ENCODE assay signal across 10 mouse cellular contexts in the genomic region with DNA sequence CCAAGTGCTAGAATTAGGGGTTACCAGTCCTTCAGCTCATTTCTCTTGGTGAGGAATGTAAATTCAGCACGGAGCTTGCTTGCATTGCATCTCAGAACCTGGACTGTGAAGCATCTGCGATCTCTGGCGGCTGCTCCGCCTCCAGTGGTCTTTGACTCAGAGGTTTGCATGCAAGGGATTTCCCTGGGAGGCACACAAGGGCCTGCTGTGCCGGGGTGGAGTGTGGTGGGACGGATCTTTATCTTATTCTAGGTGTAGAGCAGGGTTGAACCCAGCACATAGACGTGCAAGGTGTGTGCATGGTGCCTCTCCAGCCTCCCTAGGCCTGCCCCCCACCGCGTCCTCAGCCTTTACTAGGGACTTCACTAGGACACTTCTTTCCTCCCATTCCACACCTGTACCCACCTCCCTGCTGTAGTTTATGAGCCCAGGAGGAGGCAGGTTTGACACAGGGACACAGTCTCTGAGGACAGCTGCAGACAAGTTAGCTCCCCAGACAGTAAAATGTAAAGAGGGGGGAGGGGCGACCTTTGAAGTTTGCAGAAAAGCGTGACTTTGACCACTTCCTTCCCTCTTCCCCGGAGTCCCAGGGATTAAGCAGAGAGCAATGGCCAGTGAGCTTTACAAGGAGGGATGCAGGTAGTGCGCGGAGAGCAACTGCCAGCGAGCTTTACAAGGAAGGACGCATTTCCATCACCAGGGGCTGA. TPM values are rescaled to one million over a fixed set of nuclear protein-coding genes. Genes with fewer than 3 reads are reported as not detected.
A peak's percentile ranks its signal among the peaks of the same experiment; 100 is the strongest.
DNase-seq lines count a peak whose midpoint lies in the region; ATAC-seq and TF ChIP-seq lines count a peak whose summit lies in the region.
"Had no signal": no experiment of that assay in that cellular context is flagged by ENCODE, and none has a peak within 500 bp of the region (broad histone marks: within the 10 kb centered on the region; RNA-seq: fewer than 3 reads in every experiment).

No protein-coding gene starts in this region.

- H3K27me3 ChIP-seq in heart, embryonic 13.5 days (replicated peaks), result peaks cover 44% of the 10 kb centered on the region
- H3K27me3 ChIP-seq in CH12.LX (replicated peaks), result no peaks in the 10 kb centered on the region
- H3K27me3 ChIP-seq in embryonic facial prominence, embryonic 13.5 days, result peaks cover 11% of the 10 kb centered on the region
- H3K27me3 ChIP-seq in liver, embryonic 12.5 days (replicated peaks), result no peaks in the 10 kb centered on the region
- H3K27me3 ChIP-seq in forebrain, embryonic 13.5 days, result peaks cover 20% of the 10 kb centered on the region

- in situ Hi-C loops in CH12.LX (cut with MboI; ENCODE audit: low pct_ligation_motif_present, low pct_unique_long_range_greater_than_20kb, low sequenced_read_pairs), result no loop called here

- no peak for TF ChIP-seq RAD21 in CH12.LX (IDR thresholded peaks at IDR 0.05; ENCODE audit: low read depth, low read length)

- no peak for TF ChIP-seq POLR2A in CH12.LX (IDR thresholded peaks at IDR 0.05; ENCODE audit: low read depth, low read length)

- no peaks in the 10 kb centered on the region for H3K79me2 ChIP-seq in CH12.LX (replicated peaks; ENCODE audit: control insufficient read depth, extremely low read depth, insufficient read depth, poor library complexity, severe bottlenecking)

- no peak overlapping the region for H3K9ac ChIP-seq in heart, embryonic 13.5 days
- H3K9ac ChIP-seq in CH12.LX (ENCODE audit: insufficient read depth, low read depth), result no peak overlapping the region
- peak overlapping the region; percentile 40; the same call in 1 of the 2 replicates for H3K9ac ChIP-seq in embryonic facial prominence, embryonic 13.5 days
- no peak overlapping the region; the same call in 1 of the 2 replicates for H3K9ac ChIP-seq in liver, embryonic 12.5 days
- no peak overlapping the region for H3K9ac ChIP-seq in forebrain, embryonic 13.5 days

- ATAC-seq in heart, embryonic 13.5 days (ENCODE audit: extremely low read depth, insufficient number of reproducible peaks, low FRiP score, low TSS enrichment), result no peak
- ATAC-seq in embryonic facial prominence, embryonic 13.5 days (ENCODE audit: insufficient number of reproducible peaks, insufficient read depth, low FRiP score, low TSS enrichment, low read depth), result no peak
- peak; percentile 13; the same call in 1 of the 2 replicates for ATAC-seq in liver, embryonic 12.5 days
- ATAC-seq in forebrain, embryonic 13.5 days, result no peak

- H3K4me3 ChIP-seq in heart, embryonic 13.5 days, result no peak overlapping the region
- peak overlapping the region in 1 of 3 experiments; percentile 6 for H3K4me3 ChIP-seq in CH12.LX (replicated peaks in 1 of 3; ENCODE audit: low read depth in 2 of 3, low read length in 2 of 3, poor library complexity in 1 of 3)
- H3K4me3 ChIP-seq in embryonic facial prominence, embryonic 13.5 days, result no peak overlapping the region
- H3K4me3 ChIP-seq in liver, embryonic 12.5 days, result no peak overlapping the region
- H3K4me3 ChIP-seq in layer of hippocampus, adult 2 months, result no peak overlapping the region
- no peak overlapping the region for H3K4me3 ChIP-seq in forebrain, embryonic 13.5 days
- H3K4me3 ChIP-seq: myocyte had no signal

- dilution Hi-C loops in CH12.LX (cut with MboI; ENCODE audit: extremely low pct_ligation_motif_present, extremely low pct_unique_long_range_greater_than_20kb, low sequenced_read_pairs), result no loop called here

- H3K27ac ChIP-seq in heart, embryonic 13.5 days (replicated peaks), result no peak overlapping the region
- H3K27ac ChIP-seq in CH12.LX (ENCODE audit: insufficient read depth, low read depth), result peak overlapping the region; percentile 32; the same call in 1 of the 2 replicates
- H3K27ac ChIP-seq in embryonic facial prominence, embryonic 13.5 days, result no peak overlapping the region
- H3K27ac ChIP-seq in liver, embryonic 12.5 days, result no peak overlapping the region
- no peak overlapping the region for H3K27ac ChIP-seq in layer of hippocampus, adult 2 months
- H3K27ac ChIP-seq in forebrain, embryonic 13.5 days, result no peak overlapping the region

- TF ChIP-seq CTCF in CH12.LX (conservative IDR thresholded peaks at IDR 0.05 in 1 of 2, IDR thresholded peaks at IDR 0.05 in 1 of 2; ENCODE audit: low read depth in 2 of 2, low read length in 2 of 2), result no peak
- TF ChIP-seq CTCF in layer of hippocampus, adult 2 months (conservative IDR thresholded peaks at IDR 0.05), result no peak

- no peaks in the 10 kb centered on the region for H3K36me3 ChIP-seq in heart, embryonic 13.5 days
- no peaks in the 10 kb centered on the region for H3K36me3 ChIP-seq in CH12.LX (replicated peaks in 1 of 2; ENCODE audit: control insufficient read depth in 1 of 2, insufficient read depth in 1 of 2, low read length in 1 of 2)
- no peaks in the 10 kb centered on the region for H3K36me3 ChIP-seq in embryonic facial prominence, embryonic 13.5 days
- H3K36me3 ChIP-seq in liver, embryonic 12.5 days, result no peaks in the 10 kb centered on the region
- H3K36me3 ChIP-seq in forebrain, embryonic 13.5 days (ENCODE audit: poor library complexity, severe bottlenecking), result no peaks in the 10 kb centered on the region

- H3K4me2 ChIP-seq in heart, embryonic 13.5 days, result peak overlapping the region; percentile 37
- H3K4me2 ChIP-seq in CH12.LX (ENCODE audit: insufficient read depth, low read depth, poor library complexity, severe bottlenecking), result peak overlapping the region; percentile 37
- H3K4me2 ChIP-seq in embryonic facial prominence, embryonic 13.5 days, result peak overlapping the region; percentile 28
- H3K4me2 ChIP-seq in liver, embryonic 12.5 days, result peak overlapping the region; percentile 34
- H3K4me2 ChIP-seq in forebrain, embryonic 13.5 days, result no peak overlapping the region

- 6% methylated on average over 16 of the region's 16 CpGs for WGBS in heart, embryonic 13.5 days
- WGBS in embryonic facial prominence, embryonic 13.5 days, result 5% methylated on average over 16 of the region's 16 CpGs
- 6% methylated on average over 16 of the region's 16 CpGs for WGBS in liver, embryonic 12.5 days (ENCODE audit: insufficient replicate concordance)
- 5% methylated on average over 16 of the region's 16 CpGs for WGBS in forebrain, embryonic 13.5 days

- H3K4me1 ChIP-seq in heart, embryonic 13.5 days, result peaks cover 10% of the 10 kb centered on the region
- H3K4me1 ChIP-seq in CH12.LX (ENCODE audit: control insufficient read depth in 1 of 2, insufficient read depth in 2 of 2), result peaks cover 12 to 50% of the 10 kb centered on the region in 2 experiments
- H3K4me1 ChIP-seq in embryonic facial prominence, embryonic 13.5 days, result peaks cover 11% of the 10 kb centered on the region
- peaks cover 32% of the 10 kb centered on the region for H3K4me1 ChIP-seq in liver, embryonic 12.5 days
- H3K4me1 ChIP-seq in forebrain, embryonic 13.5 days, result peaks cover 9% of the 10 kb centered on the region

- H3K9me3 ChIP-seq in heart, embryonic 13.5 days, result no peaks in the 10 kb centered on the region
- no peaks in the 10 kb centered on the region for H3K9me3 ChIP-seq in CH12.LX (replicated peaks; ENCODE audit: low read length)
- H3K9me3 ChIP-seq in embryonic facial prominence, embryonic 13.5 days, result no peaks in the 10 kb centered on the region
- H3K9me3 ChIP-seq in liver, embryonic 12.5 days (replicated peaks), result no peaks in the 10 kb centered on the region
- H3K9me3 ChIP-seq in forebrain, embryonic 13.5 days (replicated peaks), result no peaks in the 10 kb centered on the region

- no peak for TF ChIP-seq EP300 in CH12.LX (IDR thresholded peaks at IDR 0.05; ENCODE audit: low read length)

- DNase-seq in heart, adult 9 months (ENCODE audit: low spot score in 2 of 2), result no peak
- peak; percentile 81 for DNase-seq in CH12.LX (ENCODE audit: extremely low read depth)
- no peak for DNase-seq in urinary bladder, postnatal 10 days (ENCODE audit: low spot score)
- DNase-seq in layer of hippocampus, adult 2 months (ENCODE audit: low spot score in 2 of 2), result no peak

TF ChIP-seq in CH12.LX, 34 proteins besides CTCF, POLR2A, EP300 and RAD21:
- TF ChIP-seq BHLHE40 (IDR thresholded peaks at IDR 0.05; ENCODE audit: low read depth, low read length) (peak; percentile 78), GABPA (IDR thresholded peaks at IDR 0.05; ENCODE audit: insufficient replicate concordance, low read depth, low read length) (no peak)

RNA-seq across cellular contexts. Expression of a gene that starts 25.5 kb away (rescaled TPM):
- 0.09 and 0.18 TPM in 2 replicates for polyA plus RNA-seq in heart, embryonic 13.5 days (2015; fragmentation: Nextera tagmentation; extraction: Ambion mirVana)
- 0.17 TPM in 1 of 2 replicates, not detected in the other for total RNA-seq in CH12.LX (2012; rRNA removed)
- total RNA-seq in CH12.LX (2014; rRNA removed), result not detected in 2 replicates
- polyA plus RNA-seq in CH12.LX (2012; ENCODE audit: insufficient read length, low read depth), result not detected in 2 replicates
- polyA plus RNA-seq in embryonic facial prominence, embryonic 13.5 days (2015; fragmentation: Nextera tagmentation; extraction: Ambion mirVana), result 0.99 and 1.0 TPM in 2 replicates
- polyA plus RNA-seq in liver, embryonic 12.5 days (2016; fragmentation: Nextera tagmentation; extraction: Ambion mirVana), result not detected in 2 replicates
- not detected for total RNA-seq in layer of hippocampus, adult 2 months (2021)
- 0.28 and 0.70 TPM in 2 replicates for polyA plus RNA-seq in forebrain, embryonic 13.5 days (2015; fragmentation: Nextera tagmentation; extraction: Ambion mirVana)
- total RNA-seq: left cerebral cortex, adult 18-20 months had no signal

RNA-seq across cellular contexts. Expression of a gene that starts 53.0 kb away (rescaled TPM):
- polyA plus RNA-seq in heart, embryonic 13.5 days (2015; fragmentation: Nextera tagmentation; extraction: Ambion mirVana), result 0.83 and 1.3 TPM in 2 replicates
- not detected in 2 replicates for total RNA-seq in CH12.LX (2012; rRNA removed)
- not detected in 2 replicates for total RNA-seq in CH12.LX (2014; rRNA removed)
- not detected in 2 replicates for polyA plus RNA-seq in CH12.LX (2012; ENCODE audit: insufficient read length, low read depth)
- 0.81 and 1.4 TPM in 2 replicates for polyA plus RNA-seq in embryonic facial prominence, embryonic 13.5 days (2015; fragmentation: Nextera tagmentation; extraction: Ambion mirVana)
- 0.08 and 0.15 TPM in 2 replicates for polyA plus RNA-seq in liver, embryonic 12.5 days (2016; fragmentation: Nextera tagmentation; extraction: Ambion mirVana)
- total RNA-seq in layer of hippocampus, adult 2 months (2021), result under 1 TPM; 0.37 to 0.97 TPM
- 0.41 and 0.53 TPM in 2 replicates for polyA plus RNA-seq in forebrain, embryonic 13.5 days (2015; fragmentation: Nextera tagmentation; extraction: Ambion mirVana)
